Mouse (Mus musculus) MEL (cell line): ENCODE data around the gene Prdm11.

ENCODE experiments used
- CTCF ChIP-seq, 3 experiments: IDR thresholded peaks in 2 of 3; conservative IDR thresholded peaks in 1 of 3; 2 replicates each; pipeline ENCODE4 v1.5.1; 2011 to 2012; ENCODE audit warnings: low read length in 3 of 3, low read depth in 2 of 3, mild to moderate bottlenecking in 2 of 3, improper control_type of control experiment in 1 of 3, inconsistent platforms in 1 of 3, mixed read lengths in 1 of 3, moderate library complexity in 1 of 3; ENCODE audit not compliant: control insufficient read depth in 1 of 3, insufficient read depth in 1 of 3, poor library complexity in 1 of 3, severe bottlenecking in 1 of 3
- EP300 ChIP-seq, 2 experiments: IDR thresholded peaks; 2 replicates each; pipeline ENCODE4 v1.6.1; 2011; ENCODE audit warnings: improper control_type of control experiment in 2 of 2, low read length in 2 of 2, low read depth in 1 of 2, mild to moderate bottlenecking in 1 of 2
- GATA1 ChIP-seq: IDR thresholded peaks from 2 replicates; pipeline ENCODE4 v1.6.1; 2011; ENCODE audit warnings: low read depth, low read length, improper control_type of control experiment
- MAZ ChIP-seq: IDR thresholded peaks from 2 replicates; pipeline ENCODE4 v1.6.1; 2012; ENCODE audit warnings: low read depth, mild to moderate bottlenecking, inconsistent platforms, low read length, improper control_type of control experiment
- SIN3A ChIP-seq: IDR thresholded peaks from 2 replicates; pipeline ENCODE4 v1.6.1; 2012; ENCODE audit warnings: low read length, improper control_type of control experiment, inconsistent platforms
- USF2 ChIP-seq, 2 experiments: IDR thresholded peaks; 2 replicates each; pipeline ENCODE4 v1.6.1; 2011 to 2012; ENCODE audit warnings: improper control_type of control experiment in 2 of 2, low read length in 2 of 2, borderline replicate concordance in 1 of 2, inconsistent platforms in 1 of 2, low read depth in 1 of 2, mild to moderate bottlenecking in 1 of 2; ENCODE audit not compliant: insufficient read depth in 1 of 2
- ZMIZ1 ChIP-seq: IDR thresholded peaks from 2 replicates; pipeline ENCODE4 v1.6.1; 2012; ENCODE audit warnings: low read depth, mild to moderate bottlenecking, inconsistent platforms, low read length, improper control_type of control experiment, moderate library complexity

- no peak for TF ChIP-seq CTCF (IDR thresholded peaks at IDR 0.05 in 2 of 3, conservative IDR thresholded peaks at IDR 0.05 in 1 of 3; ENCODE audit: control insufficient read depth in 1 of 3, insufficient read depth in 1 of 3, low read depth in 2 of 3, low read length in 3 of 3, poor library complexity in 1 of 3, severe bottlenecking in 1 of 3)
- TF ChIP-seq SIN3A, result no peak
- no peak for TF ChIP-seq USF2 (IDR thresholded peaks at IDR 0.05; ENCODE audit: borderline replicate concordance in 1 of 2, insufficient read depth in 1 of 2, low read depth in 1 of 2, low read length in 2 of 2)
- TF ChIP-seq EP300 (IDR thresholded peaks at IDR 0.05; ENCODE audit: low read depth in 1 of 2, low read length in 2 of 2), result no peak
- no peak for TF ChIP-seq MAZ
- no peak for TF ChIP-seq GATA1
- no peak for TF ChIP-seq ZMIZ1
Observed at GRCm38 (mm10) chr2:93005028-93005427, 40.9 kb downstream of the Prdm11 start.
